In genomic region chr13:110895900-110896299, GRCm38 (mm10) we compare ENCODE assay signal across 22 mouse cellular contexts.
DNase-seq lines count a peak whose midpoint lies in the region; ATAC-seq and TF ChIP-seq lines count a peak whose summit lies in the region.
"Had no signal": no experiment of that assay in that cellular context is flagged by ENCODE, and none has a peak within 500 bp of the region (broad histone marks: within the 10 kb centered on the region; RNA-seq: fewer than 3 reads in every experiment).

No protein-coding gene starts in this region.

- no peak for DNase-seq in gastrocnemius, adult 2 months
- DNase-seq in gastrocnemius, adult 8-10 months (ENCODE audit: low spot score in 2 of 2) = no peak
- DNase-seq in monocyte, adult 2 months (ENCODE audit: low read depth in 1 of 2, low spot score in 2 of 2) = peak; percentile 25 to 26
- no peak for DNase-seq in right cerebral cortex, postnatal 14 days
- no peak for DNase-seq in layer of hippocampus, postnatal 14 days (ENCODE audit: low spot score in 2 of 2)
- DNase-seq: adrenal gland, postnatal 25 days; cerebellum, adult 9-10 months; retina, postnatal 1 day; thymus, adult 18-20 months; thymus, postnatal 36 days had no signal

- no peaks in the 10 kb centered on the region for H3K9me3 ChIP-seq in limb, embryonic 12.5 days
- H3K9me3 ChIP-seq: embryonic facial prominence, embryonic 10.5 days; hindbrain, embryonic 10.5 days; kidney, embryonic 15.5 days; megakaryocyte, embryonic 14.5 days; midbrain, embryonic 13.5 days; neural tube, embryonic 12.5 days had no signal

- no peak for TF ChIP-seq CTCF in gastrocnemius, adult 2 months (IDR thresholded peaks at IDR 0.05)
- TF ChIP-seq CTCF in bone marrow macrophage, adult 2 months (IDR thresholded peaks at IDR 0.05; ENCODE audit: low read depth, low read length) = no peak

- no peak overlapping the region for H3K9ac ChIP-seq in limb, embryonic 12.5 days (replicated peaks)
- H3K9ac ChIP-seq: kidney, embryonic 15.5 days; midbrain, embryonic 13.5 days; neural tube, embryonic 12.5 days had no signal

- no peaks in the 10 kb centered on the region for H3K36me3 ChIP-seq in limb, embryonic 12.5 days
- H3K36me3 ChIP-seq: embryonic facial prominence, embryonic 10.5 days; hindbrain, embryonic 10.5 days; kidney, embryonic 15.5 days; midbrain, embryonic 13.5 days; neural tube, embryonic 12.5 days had no signal

- ATAC-seq in limb, embryonic 12.5 days (ENCODE audit: insufficient number of reproducible peaks, insufficient read depth, low FRiP score, low TSS enrichment, low read depth) = peak; percentile 77; the same call in 1 of the 2 replicates
- ATAC-seq: forebrain, embryonic 16.5 days; hindbrain, postnatal 0 days; intestine, embryonic 16.5 days; lung, postnatal 0 days; midbrain, embryonic 13.5 days had no signal

- intact Hi-C loops in gastrocnemius, adult 2 months (cut with DNase I) = no loop called here

- no peak overlapping the region for H3K4me3 ChIP-seq in gastrocnemius, adult 2 months
- no peak overlapping the region for H3K4me3 ChIP-seq in bone marrow macrophage, adult 2 months (ENCODE audit: insufficient read depth, low read length)
- no peak overlapping the region for H3K4me3 ChIP-seq in limb, embryonic 12.5 days (replicated peaks)
- H3K4me3 ChIP-seq: embryonic facial prominence, embryonic 10.5 days; hindbrain, embryonic 10.5 days; kidney, embryonic 15.5 days; megakaryocyte, embryonic 14.5 days; midbrain, embryonic 13.5 days; neural tube, embryonic 12.5 days had no signal

- peak overlapping the region; percentile 41; the same call in 1 of the 2 replicates for H3K27ac ChIP-seq in gastrocnemius, adult 2 months
- H3K27ac ChIP-seq in bone marrow macrophage, adult 2 months (ENCODE audit: insufficient read depth, low read depth, low read length) = peak overlapping the region; percentile 50
- no peak overlapping the region for H3K27ac ChIP-seq in limb, embryonic 12.5 days
- H3K27ac ChIP-seq: hindbrain, embryonic 10.5 days; hindbrain, postnatal 0 days; kidney, embryonic 15.5 days; midbrain, embryonic 13.5 days; neural tube, embryonic 12.5 days had no signal

- WGBS in limb, embryonic 12.5 days = 24% methylated on average over 8 of the region's 8 CpGs

- peaks cover 30% of the 10 kb centered on the region for H3K4me1 ChIP-seq in bone marrow macrophage, adult 2 months (ENCODE audit: control insufficient read depth, insufficient read depth, low read length)
- peaks cover 25% of the 10 kb centered on the region for H3K4me1 ChIP-seq in limb, embryonic 12.5 days (replicated peaks)
- H3K4me1 ChIP-seq: kidney, embryonic 15.5 days; midbrain, embryonic 13.5 days; neural tube, embryonic 12.5 days had no signal

- TF ChIP-seq POLR2A in bone marrow macrophage, adult 2 months (IDR thresholded peaks at IDR 0.05; ENCODE audit: borderline replicate concordance, low read depth, low read length) = no peak

- no peaks in the 10 kb centered on the region for H3K27me3 ChIP-seq in limb, embryonic 12.5 days
- H3K27me3 ChIP-seq: kidney, embryonic 15.5 days; midbrain, embryonic 13.5 days; neural tube, embryonic 12.5 days had no signal

- H3K4me2 ChIP-seq in limb, embryonic 12.5 days = no peak overlapping the region
- H3K4me2 ChIP-seq: kidney, embryonic 15.5 days; midbrain, embryonic 13.5 days; neural tube, embryonic 12.5 days had no signal

Comparison
In these comparisons a context has a peak if more than half of its experiments do, and no peak if none do; other contexts are left out.
1. DNase-seq: peak in monocyte, adult 2 months (2 of 2); none in gastrocnemius, adult 2 months (single experiment), gastrocnemius, adult 8-10 months (0 of 2), right cerebral cortex, postnatal 14 days (single experiment) and layer of hippocampus, postnatal 14 days (0 of 2).